In genomic region chr11:117174098-117174892, GRCm38 (mm10) we compare ENCODE assay signal across 8 mouse cellular contexts. TPM values are rescaled to one million over a fixed set of nuclear protein-coding genes. Genes with fewer than 3 reads are reported as not detected.
DNase-seq lines count a peak whose midpoint lies in the region; ATAC-seq lines count a peak whose summit lies in the region.

No protein-coding gene starts in this region.

- peak overlapping the region; percentile 74 for H3K27ac ChIP-seq in lung, embryonic 15.5 days
- H3K27ac ChIP-seq in forebrain, embryonic 11.5 days (ENCODE audit: low read depth, low read length), result no peak overlapping the region
- H3K27ac ChIP-seq in neural tube, embryonic 15.5 days (replicated peaks), result peak overlapping the region; percentile 66

- WGBS in lung, embryonic 15.5 days, result 27% methylated on average over 18 of the region's 18 CpGs
- 53% methylated on average over 18 of the region's 18 CpGs for WGBS in forebrain, embryonic 11.5 days
- 27% methylated on average over 17 of the region's 18 CpGs for WGBS in neural tube, embryonic 15.5 days

- peaks cover 19% of the 10 kb centered on the region for H3K4me1 ChIP-seq in lung, embryonic 15.5 days
- H3K4me1 ChIP-seq in forebrain, embryonic 11.5 days (replicated peaks; ENCODE audit: control insufficient read depth, insufficient read depth, low read length), result no peaks in the 10 kb centered on the region
- H3K4me1 ChIP-seq in neural tube, embryonic 15.5 days, result peaks cover 30% of the 10 kb centered on the region

- no peaks in the 10 kb centered on the region for H3K36me3 ChIP-seq in lung, embryonic 15.5 days
- H3K36me3 ChIP-seq in forebrain, embryonic 11.5 days (ENCODE audit: control insufficient read depth, insufficient read depth, low read length), result no peaks in the 10 kb centered on the region
- no peaks in the 10 kb centered on the region for H3K36me3 ChIP-seq in neural tube, embryonic 15.5 days

- no peak for DNase-seq in lung, postnatal 36 days
- DNase-seq in forebrain, embryonic 11.5 days (ENCODE audit: low spot score), result no peak
- DNase-seq in kidney, postnatal 14 days, result peak; percentile 43
- DNase-seq in urinary bladder, postnatal 14 days (ENCODE audit: low spot score), result no peak
- DNase-seq in layer of hippocampus, adult 11-12 months (ENCODE audit: low spot score), result no peak
- no peak for DNase-seq in spleen, postnatal 10 days (ENCODE audit: low spot score in 2 of 2)

- H3K4me3 ChIP-seq in lung, embryonic 15.5 days, result peak overlapping the region; percentile 36
- peak overlapping the region; percentile 18; the same call in 1 of the 2 replicates for H3K4me3 ChIP-seq in forebrain, embryonic 11.5 days (ENCODE audit: low read depth, low read length)
- peak overlapping the region; percentile 3 for H3K4me3 ChIP-seq in neural tube, embryonic 15.5 days (replicated peaks)

- H3K9me3 ChIP-seq in lung, embryonic 15.5 days, result no peaks in the 10 kb centered on the region
- H3K9me3 ChIP-seq in forebrain, embryonic 11.5 days (ENCODE audit: control insufficient read depth, low read length), result no peaks in the 10 kb centered on the region
- no peaks in the 10 kb centered on the region for H3K9me3 ChIP-seq in neural tube, embryonic 15.5 days (replicated peaks)

- H3K27me3 ChIP-seq in lung, embryonic 15.5 days, result no peaks in the 10 kb centered on the region
- no peaks in the 10 kb centered on the region for H3K27me3 ChIP-seq in forebrain, embryonic 11.5 days (ENCODE audit: control insufficient read depth, insufficient read depth, low read length)
- H3K27me3 ChIP-seq in neural tube, embryonic 15.5 days (replicated peaks), result 0 out of 2 replicates have a peak, but pooled peaks cover 3% of the 10 kb centered on the region

- ATAC-seq in lung, embryonic 15.5 days (ENCODE audit: borderline replicate concordance, extremely low read depth, low FRiP score, low TSS enrichment), result no peak
- no peak for ATAC-seq in forebrain, embryonic 11.5 days (replicated peaks; ENCODE audit: low FRiP score)
- ATAC-seq in neural tube, embryonic 15.5 days (ENCODE audit: low FRiP score), result no peak

- H3K4me2 ChIP-seq in lung, embryonic 15.5 days, result peak overlapping the region; percentile 58
- H3K4me2 ChIP-seq in forebrain, embryonic 11.5 days (ENCODE audit: low read depth, low read length, severe bottlenecking), result peak overlapping the region; percentile 35
- H3K4me2 ChIP-seq in neural tube, embryonic 15.5 days, result peak overlapping the region; percentile 41

- H3K9ac ChIP-seq in lung, embryonic 15.5 days, result peak overlapping the region; percentile 21; the same call in 1 of the 2 replicates
- H3K9ac ChIP-seq in forebrain, embryonic 11.5 days (ENCODE audit: low read length), result peak overlapping the region; percentile 30
- H3K9ac ChIP-seq in neural tube, embryonic 15.5 days (replicated peaks), result no peak overlapping the region

RNA-seq across cellular contexts. Expression of gene Sept9, which starts 25.2 kb away (rescaled TPM):
- 141 and 145 TPM in 2 replicates for polyA plus RNA-seq in lung, embryonic 15.5 days (2015; fragmentation: Nextera tagmentation; extraction: Ambion mirVana)
- 172 and 182 TPM in 2 replicates for polyA plus RNA-seq in forebrain, embryonic 11.5 days (2014; fragmentation: Nextera tagmentation; extraction: Ambion mirVana)
- polyA plus RNA-seq in neural tube, embryonic 15.5 days (2015; fragmentation: Nextera tagmentation; extraction: Ambion mirVana), result 92.2 and 119 TPM in 2 replicates

RNA-seq across cellular contexts. Expression of gene Sec14l1, which starts 59.3 kb away (rescaled TPM):
- polyA plus RNA-seq in lung, embryonic 15.5 days (2015; fragmentation: Nextera tagmentation; extraction: Ambion mirVana), result 68.9 and 73.9 TPM in 2 replicates
- 36.8 and 40.6 TPM in 2 replicates for polyA plus RNA-seq in forebrain, embryonic 11.5 days (2014; fragmentation: Nextera tagmentation; extraction: Ambion mirVana)
- 52.0 and 52.1 TPM in 2 replicates for polyA plus RNA-seq in neural tube, embryonic 15.5 days (2015; fragmentation: Nextera tagmentation; extraction: Ambion mirVana)
